Mouse (Mus musculus) kidney, adult 2 months (tissue): ENCODE results near the gene Megf11. TPM values are rescaled to one million over a fixed set of nuclear protein-coding genes. Genes with fewer than 3 reads are reported as not detected.
A peak's percentile ranks its signal among the peaks of the same experiment; 100 is the strongest.

Source experiments
- DNase-seq: peaks from one replicate; pipeline ENCODE4 v3.0.0; 2021
- H3K27ac ChIP-seq: fragments of 200-500 bp; 2 replicates; pipeline ENCODE4 v1.5.1; 2012; ENCODE audit warnings: low read depth, low read length, control low read depth, inconsistent platforms; ENCODE audit not compliant: insufficient read depth
- H3K27me3 ChIP-seq: fragments of 200-500 bp; replicated peaks from 2 replicates; pipeline ENCODE4 v1.6.1; 2012; ENCODE audit warnings: mild to moderate bottlenecking, moderate library complexity, low read length, inconsistent platforms; ENCODE audit not compliant: control insufficient read depth, insufficient read depth
- H3K36me3 ChIP-seq: fragments of 200-500 bp; 2 replicates; pipeline ENCODE4 v1.6.1; 2012; ENCODE audit warnings: mild to moderate bottlenecking, moderate library complexity, low read length, inconsistent platforms; ENCODE audit not compliant: control insufficient read depth, insufficient read depth
- H3K4me1 ChIP-seq: fragments of 200-500 bp; 2 replicates; pipeline ENCODE4 v1.6.1; 2011; ENCODE audit warnings: low read length; ENCODE audit not compliant: control insufficient read depth, insufficient read depth
- H3K4me3 ChIP-seq: fragments of 200-500 bp; 2 replicates; pipeline ENCODE4 v1.5.1; 2011; ENCODE audit warnings: mild to moderate bottlenecking, low read depth, low read length, control low read depth; ENCODE audit not compliant: insufficient read depth
- CTCF ChIP-seq: fragments of 200-500 bp; conservative IDR thresholded peaks from 2 replicates; pipeline ENCODE4 v1.5.1; 2011; ENCODE audit warnings: low read depth, mild to moderate bottlenecking, control low read depth, low read length, moderate library complexity, mixed read lengths; ENCODE audit not compliant: insufficient read depth, insufficient read length
- POLR2A ChIP-seq: fragments of 200-500 bp; IDR thresholded peaks from one replicate; pipeline ENCODE4 v1.6.1; 2011; ENCODE audit warnings: low read depth, low read length, control low read depth
- WGBS: fragments of 180-500 bp; shearing (Covaris S2); methylation state at CpG from one replicate; pipeline ENCODE4 v1.1.7; 2018; 5-methylcytosine and 5-hydroxymethylcytosine counted together
- polyA plus RNA-seq: library from polyadenylated mRNA; depleted of rRNA; stranded (reverse); fragments of >200 nt; gene quantifications from 2 replicates; pipeline ENCODE4 v1.2.3, GENCODE M21; 2012

Megf11 gene
- polyA plus RNA-seq, 1 experiment, result 0.16 TPM

DNA sequence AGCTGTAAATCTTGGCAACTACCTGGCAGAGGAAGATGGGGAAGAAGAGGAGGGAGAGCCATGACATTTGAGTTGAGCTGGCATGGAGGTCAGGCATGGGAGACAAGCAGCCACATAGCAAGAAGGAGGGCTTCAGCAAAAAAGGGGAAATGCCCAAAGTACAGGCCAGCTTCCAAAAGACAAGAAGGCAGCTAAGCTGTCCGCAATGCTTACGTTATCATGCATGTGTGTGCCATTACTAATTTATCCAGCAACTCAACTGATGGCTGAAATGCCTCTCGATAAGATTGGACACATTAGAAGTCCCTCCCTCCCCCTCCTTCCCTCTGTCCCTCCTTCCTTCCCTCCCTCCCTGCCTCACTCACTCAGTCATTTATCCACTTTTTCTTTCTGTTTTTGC is 260.0 kb downstream of the Megf11 start:
- 91% methylated on average over 3 of the region's 3 CpGs for WGBS
- Histone ChIP-seq H3K27me3 (no peaks in the 10 kb centered on the region), H3K27ac (no peak overlapping the region), H3K4me1 (peaks cover 2% of the 10 kb centered on the region; the same call in 1 of the 2 replicates), H3K4me3 (no peak overlapping the region), H3K36me3 (no peaks in the 10 kb centered on the region)
- TF ChIP-seq POLR2A, result no peak
- no peak for TF ChIP-seq CTCF
- DNase-seq, result no peak

DNA sequence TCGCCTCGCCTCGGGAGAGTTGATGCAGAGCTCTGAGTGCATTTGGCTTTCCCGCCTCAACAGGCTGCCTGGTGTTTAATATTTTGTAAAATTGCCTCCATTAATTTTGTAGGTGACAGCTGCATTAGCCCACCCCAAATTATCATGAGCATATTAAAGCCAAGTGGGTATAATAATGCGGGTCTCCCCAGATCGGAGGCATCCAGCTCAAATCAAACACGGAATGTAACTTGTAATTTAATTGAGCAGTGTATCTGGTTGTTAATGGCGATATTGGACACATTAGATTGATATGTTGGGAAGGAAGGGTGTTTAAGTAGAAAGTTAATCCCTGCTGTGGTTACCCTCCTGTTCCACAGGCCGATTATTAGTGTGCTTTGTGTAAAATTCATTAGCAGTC is 264.0 kb downstream of the Megf11 start:
- Histone ChIP-seq H3K4me1 (peaks cover 6% of the 10 kb centered on the region; the same call in 1 of the 2 replicates), H3K4me3 (no peak overlapping the region), H3K27me3 (no peaks in the 10 kb centered on the region), H3K36me3 (no peaks in the 10 kb centered on the region), H3K27ac (no peak overlapping the region)
- TF ChIP-seq POLR2A, result no peak
- TF ChIP-seq CTCF, result no peak
- WGBS, result 82% methylated on average over 9 of the region's 9 CpGs
- DNase-seq, result no peak

DNA sequence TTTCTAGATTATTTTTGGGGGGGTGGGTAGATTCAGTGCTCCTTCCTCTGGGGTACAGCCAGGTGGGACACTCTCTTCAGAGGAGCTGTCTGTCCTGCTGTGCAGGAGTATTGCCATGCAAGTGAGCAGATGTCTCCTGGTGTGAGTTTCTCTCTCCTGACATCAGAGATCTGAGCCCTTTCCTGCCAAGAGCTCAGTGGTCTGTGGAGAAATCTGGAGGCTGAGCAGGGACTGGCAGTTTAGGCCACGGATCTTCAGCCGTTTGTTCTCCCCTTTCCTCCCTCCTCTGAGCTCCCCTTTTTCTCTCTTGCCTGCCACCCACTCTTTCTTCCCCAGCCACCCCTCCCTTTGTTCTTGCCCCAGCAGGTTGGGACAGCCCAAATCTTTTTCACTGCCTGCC is 264.5 kb downstream of the Megf11 start:
- H3K27ac ChIP-seq, result no peak overlapping the region
- no peak for DNase-seq
- H3K4me1 ChIP-seq, result peaks cover 6% of the 10 kb centered on the region; the same call in 1 of the 2 replicates
- WGBS, result 39% methylated on average over 2 of the region's 2 CpGs
- H3K36me3 ChIP-seq, result no peaks in the 10 kb centered on the region
- no peak overlapping the region for H3K4me3 ChIP-seq
- TF ChIP-seq CTCF (no peak), POLR2A (no peak)
- H3K27me3 ChIP-seq, result no peaks in the 10 kb centered on the region

DNA sequence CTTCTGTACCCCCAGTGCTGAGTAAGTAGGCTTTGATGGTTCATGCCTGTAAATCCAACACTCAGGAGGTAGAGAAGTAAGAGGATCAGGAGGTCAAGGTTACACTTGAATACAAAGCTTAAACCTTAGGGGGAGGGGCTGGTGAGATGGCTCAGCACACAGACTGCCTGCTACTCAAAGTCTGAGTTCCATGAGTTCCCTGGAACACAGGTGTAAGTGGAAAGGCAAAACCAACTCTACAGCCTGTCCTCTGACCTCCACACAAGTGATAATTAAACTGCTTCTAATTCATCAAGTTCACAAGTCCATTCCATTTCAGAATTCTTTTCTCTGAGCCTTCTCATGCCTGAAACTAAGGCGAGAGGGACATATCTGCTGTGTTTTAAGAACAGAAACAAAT is 265.8 kb downstream of the Megf11 start:
- Histone ChIP-seq H3K36me3 (no peaks in the 10 kb centered on the region), H3K4me3 (no peak overlapping the region), H3K27ac (no peak overlapping the region), H3K27me3 (no peaks in the 10 kb centered on the region), H3K4me1 (peaks cover 6% of the 10 kb centered on the region; the same call in 1 of the 2 replicates)
- DNase-seq, result peak; percentile 72
- 62% methylated on average over 1 of the region's 1 CpGs for WGBS
- TF ChIP-seq POLR2A (no peak), CTCF (no peak)

DNA sequence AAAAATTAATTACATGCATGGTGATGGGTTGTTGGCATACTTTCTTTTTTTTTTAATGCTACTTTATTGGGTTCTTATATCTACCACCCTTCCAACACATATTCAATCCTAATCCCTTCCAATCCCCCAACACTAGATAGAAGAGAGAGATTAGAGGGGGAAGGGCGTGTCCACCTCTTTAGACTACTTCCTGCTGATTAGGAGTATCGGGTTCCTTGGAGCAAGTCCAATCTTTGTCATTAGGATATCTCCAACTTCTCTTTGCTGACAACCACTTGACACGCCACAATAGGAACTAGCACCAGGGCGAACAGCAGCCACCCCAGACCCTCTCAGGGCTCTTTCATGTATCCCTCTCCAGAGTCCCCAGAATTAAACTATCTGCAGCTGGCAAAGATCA is 266.3 kb downstream of the Megf11 start:
- TF ChIP-seq CTCF (no peak), POLR2A (no peak)
- H3K4me3 ChIP-seq, result no peak overlapping the region
- H3K27ac ChIP-seq, result peak overlapping the region; percentile 32; the same call in 1 of the 2 replicates
- no peaks in the 10 kb centered on the region for H3K36me3 ChIP-seq
- no peaks in the 10 kb centered on the region for H3K27me3 ChIP-seq
- 63% methylated on average over 4 of the region's 4 CpGs for WGBS
- no peak for DNase-seq
- peaks cover 6% of the 10 kb centered on the region; the same call in 1 of the 2 replicates for H3K4me1 ChIP-seq

DNA sequence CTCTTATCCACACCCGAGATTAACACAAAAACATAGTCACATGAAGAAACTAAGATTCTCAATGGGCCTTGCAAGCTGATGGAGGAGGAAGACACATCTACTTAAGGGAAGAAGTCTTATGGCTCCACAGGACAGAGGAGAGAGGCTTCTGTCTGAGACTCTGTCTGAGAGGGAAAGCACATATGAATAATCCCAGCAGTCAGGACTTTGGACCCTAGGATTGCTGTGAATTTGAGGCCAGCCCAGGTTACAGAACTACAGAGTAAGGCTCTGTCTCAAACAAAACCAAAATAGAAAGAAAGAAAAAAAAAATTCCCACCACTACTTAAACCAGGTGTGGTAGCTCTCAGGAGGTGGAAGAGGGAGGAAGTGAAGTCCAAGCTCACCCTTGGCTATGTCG is 266.7 kb downstream of the Megf11 start:
- peaks cover 6% of the 10 kb centered on the region; the same call in 1 of the 2 replicates for H3K4me1 ChIP-seq
- no peak overlapping the region for H3K4me3 ChIP-seq
- H3K27ac ChIP-seq, result peak overlapping the region; percentile 32; the same call in 1 of the 2 replicates
- no peak for TF ChIP-seq CTCF
- TF ChIP-seq POLR2A, result no peak
- H3K36me3 ChIP-seq, result no peaks in the 10 kb centered on the region
- DNase-seq, result peak; percentile 69
- no peaks in the 10 kb centered on the region for H3K27me3 ChIP-seq
- WGBS, result 49% methylated on average over 2 of the region's 2 CpGs

DNA sequence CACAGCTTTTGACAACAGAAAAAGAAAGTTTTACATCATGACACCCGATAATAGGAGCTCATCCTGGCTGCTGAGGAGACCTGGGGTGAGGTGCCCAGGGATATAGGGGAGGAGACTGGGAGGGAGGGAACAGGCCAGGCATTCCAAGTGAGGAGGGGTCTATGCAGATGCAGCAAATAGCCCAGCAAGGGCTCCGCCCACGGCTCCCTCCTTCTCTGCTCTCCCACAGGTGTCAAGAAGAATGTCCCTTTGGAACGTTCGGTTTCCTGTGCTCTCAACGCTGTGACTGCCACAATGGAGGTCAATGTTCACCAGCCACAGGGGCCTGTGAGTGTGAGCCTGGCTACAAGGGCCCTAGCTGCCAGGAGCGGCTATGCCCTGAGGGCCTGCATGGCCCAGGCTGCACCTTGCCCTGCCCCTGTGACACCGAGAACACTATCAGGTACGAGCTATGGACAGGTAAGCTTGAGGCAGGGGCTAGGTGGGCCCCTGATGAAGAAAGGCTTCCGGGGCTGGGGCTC is 267.5 kb downstream of the Megf11 start:
- Histone ChIP-seq H3K4me3 (no peak overlapping the region), H3K27me3 (no peaks in the 10 kb centered on the region), H3K27ac (no peak overlapping the region), H3K36me3 (no peaks in the 10 kb centered on the region), H3K4me1 (peaks cover 6% of the 10 kb centered on the region; the same call in 1 of the 2 replicates)
- WGBS, result 45% methylated on average over 10 of the region's 10 CpGs
- peak; percentile 63 for DNase-seq
- TF ChIP-seq CTCF (no peak), POLR2A (no peak)
